Mouse (Mus musculus): Measurements from ENCODE around the gene 4933415F23Rik.

DNA sequence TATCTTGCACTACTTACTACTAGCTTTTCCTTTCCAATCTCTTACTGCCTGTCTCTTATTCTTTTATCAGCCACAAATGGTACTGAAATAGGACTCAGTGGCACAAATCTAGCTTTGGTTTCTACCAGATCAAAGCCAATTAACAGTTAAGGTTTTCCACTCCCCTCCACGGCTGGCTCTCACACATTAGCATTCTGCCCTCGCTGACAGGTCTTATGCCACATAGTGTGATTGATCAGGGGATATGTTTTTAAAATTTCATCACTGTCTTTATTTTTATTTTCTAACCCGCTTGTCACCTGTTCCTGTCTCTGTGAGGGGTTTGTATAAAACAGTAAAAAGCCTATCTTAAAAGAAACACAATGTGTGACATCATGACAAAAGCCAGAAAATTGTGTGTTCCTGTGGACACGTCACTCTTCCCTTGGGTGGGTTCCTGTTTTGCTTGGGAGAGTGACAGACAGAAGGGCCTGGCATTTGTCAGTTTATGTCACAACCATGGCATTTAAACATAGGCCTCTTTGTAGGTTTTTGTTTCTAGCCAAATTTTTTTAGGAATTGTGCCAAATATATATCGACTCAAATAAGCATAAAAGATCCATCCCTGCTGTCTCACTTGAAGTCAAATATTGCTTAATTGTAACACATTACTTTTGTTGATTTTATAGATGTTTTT is 44.3 kb upstream of the 4933415F23Rik start:
- TF ChIP-seq CTCF (IDR thresholded peaks at IDR 0.05; ENCODE audit: borderline replicate concordance, extremely low read depth, insufficient read depth, insufficient read length) (no peak), POLR2A (IDR thresholded peaks at IDR 0.05; ENCODE audit: borderline replicate concordance, extremely low read depth, insufficient read depth, insufficient read length, poor library complexity, severe bottlenecking) (no peak)
